Comparison of ENCODE assay signal across 8 mouse cellular contexts in the genomic region with DNA sequence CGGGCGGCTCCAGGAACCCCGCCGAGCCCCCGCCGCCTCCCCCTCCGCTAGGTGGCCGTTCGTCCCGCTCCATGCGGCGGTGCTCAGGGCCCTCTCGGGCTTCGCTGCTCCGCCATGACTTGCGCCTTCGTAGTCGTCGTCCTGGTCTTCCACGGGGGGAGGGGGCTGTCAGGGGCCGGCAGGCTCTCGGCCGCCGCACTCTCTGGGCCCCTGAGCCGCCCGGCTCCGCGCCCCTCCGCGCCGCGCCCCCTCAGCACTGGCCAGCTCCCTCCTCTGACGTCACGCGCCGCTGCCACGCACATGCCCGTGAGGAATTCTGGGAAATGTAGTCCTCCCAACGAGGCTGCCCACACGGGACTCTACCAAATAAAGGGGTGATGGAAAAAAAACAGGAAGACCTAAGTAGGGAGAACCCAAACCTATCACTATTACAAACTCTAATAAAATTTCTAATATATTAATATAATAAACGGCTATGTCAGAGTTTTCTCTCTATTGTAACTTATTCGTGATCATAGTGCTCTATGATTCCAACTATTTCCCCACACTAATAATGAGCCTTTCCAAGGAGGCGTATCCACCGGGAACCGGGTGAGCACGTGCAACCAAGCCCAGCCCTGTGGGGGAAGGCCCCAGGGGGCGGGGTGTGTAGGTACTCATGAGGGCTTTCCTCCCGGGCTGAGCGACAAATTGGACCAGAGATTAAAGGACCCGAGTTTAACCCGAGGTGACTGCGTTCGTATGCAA. TPM values are rescaled to one million over a fixed set of nuclear protein-coding genes. Genes with fewer than 3 reads are reported as not detected.
DNase-seq lines count a peak whose midpoint lies in the region; ATAC-seq lines count a peak whose summit lies in the region.

No protein-coding gene starts in this region.

- peak; percentile 96 for DNase-seq in CD4-positive, CD25-positive, alpha-beta regulatory T cell, adult 2 months (ENCODE audit: low read depth, low spot score)
- DNase-seq in fat pad, adult 2 months (ENCODE audit: extremely low read depth, low read depth, low spot score), result peak; percentile 74
- DNase-seq in kidney, postnatal 14 days, result peak; percentile 96
- DNase-seq in liver, embryonic 13.5 days, result peak; percentile 89
- peak; percentile 92 for DNase-seq in neural tube, embryonic 10.5 days (ENCODE audit: extremely low spot score, low spot score)

- ATAC-seq in heart, embryonic 14.5 days (ENCODE audit: insufficient number of reproducible peaks, insufficient read depth, low FRiP score, low read depth), result peak; percentile 94
- ATAC-seq in liver, embryonic 13.5 days (ENCODE audit: low read depth), result peak; percentile 93
- peak; percentile 95 for ATAC-seq in stomach, embryonic 16.5 days (ENCODE audit: insufficient read depth, low FRiP score)

- peak overlapping the region; percentile 76 for H3K9ac ChIP-seq in heart, embryonic 14.5 days (ENCODE audit: low read length)
- peak overlapping the region; percentile 75 for H3K9ac ChIP-seq in liver, embryonic 13.5 days
- peak overlapping the region; percentile 78 for H3K9ac ChIP-seq in stomach, embryonic 16.5 days (ENCODE audit: low read length)

- H3K4me2 ChIP-seq in heart, embryonic 14.5 days (ENCODE audit: low read length), result peak overlapping the region; percentile 96
- H3K4me2 ChIP-seq in liver, embryonic 13.5 days, result peak overlapping the region; percentile 98
- peak overlapping the region; percentile 91 for H3K4me2 ChIP-seq in stomach, embryonic 16.5 days (ENCODE audit: low read depth, low read length)

- no peaks in the 10 kb centered on the region for H3K9me3 ChIP-seq in heart, embryonic 14.5 days (ENCODE audit: control insufficient read depth, low read length)
- H3K9me3 ChIP-seq in liver, embryonic 13.5 days (replicated peaks), result no peaks in the 10 kb centered on the region
- H3K9me3 ChIP-seq in stomach, embryonic 16.5 days (replicated peaks; ENCODE audit: control insufficient read depth, low read length), result no peaks in the 10 kb centered on the region

- no peaks in the 10 kb centered on the region for H3K36me3 ChIP-seq in heart, embryonic 14.5 days (ENCODE audit: control insufficient read depth, insufficient read depth, low read length)
- no peaks in the 10 kb centered on the region for H3K36me3 ChIP-seq in liver, embryonic 13.5 days
- no peaks in the 10 kb centered on the region for H3K36me3 ChIP-seq in stomach, embryonic 16.5 days (ENCODE audit: control insufficient read depth, insufficient read depth, low read length)

- H3K4me3 ChIP-seq in brown adipose tissue, adult 24 weeks (ENCODE audit: insufficient read depth, low read depth, low read length), result peak overlapping the region; percentile 96
- peak overlapping the region; percentile 60 to 81 for H3K4me3 ChIP-seq in heart, embryonic 14.5 days (ENCODE audit: control insufficient read depth in 1 of 2, insufficient read depth in 1 of 2, low read depth in 1 of 2, low read length in 2 of 2)
- peak overlapping the region; percentile 84 for H3K4me3 ChIP-seq in liver, embryonic 13.5 days (replicated peaks)
- peak overlapping the region; percentile 86 for H3K4me3 ChIP-seq in stomach, embryonic 16.5 days (replicated peaks; ENCODE audit: low read length)

- no peaks in the 10 kb centered on the region for H3K4me1 ChIP-seq in brown adipose tissue, adult 24 weeks (ENCODE audit: control insufficient read depth, insufficient read depth, insufficient read length, low read length)
- H3K4me1 ChIP-seq in heart, embryonic 14.5 days (ENCODE audit: control insufficient read depth in 2 of 2, insufficient read depth in 2 of 2, low read length in 2 of 2), result peaks cover 4 to 7% of the 10 kb centered on the region in 2 experiments; a peak in 2 of 4 replicates
- peaks cover 23% of the 10 kb centered on the region for H3K4me1 ChIP-seq in liver, embryonic 13.5 days (replicated peaks)
- H3K4me1 ChIP-seq in stomach, embryonic 16.5 days (ENCODE audit: control insufficient read depth, insufficient read depth, low read length), result peaks cover 3% of the 10 kb centered on the region

- H3K27me3 ChIP-seq in heart, embryonic 14.5 days (ENCODE audit: control insufficient read depth, insufficient read depth, low read length), result no peaks in the 10 kb centered on the region
- peaks cover 48% of the 10 kb centered on the region for H3K27me3 ChIP-seq in liver, embryonic 13.5 days
- no peaks in the 10 kb centered on the region for H3K27me3 ChIP-seq in stomach, embryonic 16.5 days (ENCODE audit: control insufficient read depth, insufficient read depth, low read length)

- H3K27ac ChIP-seq in brown adipose tissue, adult 24 weeks (replicated peaks; ENCODE audit: low read depth, low read length), result no peak overlapping the region
- H3K27ac ChIP-seq in heart, embryonic 14.5 days (replicated peaks in 1 of 2; ENCODE audit: control insufficient read depth in 1 of 2, insufficient read depth in 1 of 2, low read depth in 2 of 2, low read length in 2 of 2), result peak overlapping the region; percentile 24 to 37; a peak in 2 of 4 replicates
- no peak overlapping the region; the same call in 1 of the 2 replicates for H3K27ac ChIP-seq in liver, embryonic 13.5 days
- peak overlapping the region; percentile 75 for H3K27ac ChIP-seq in stomach, embryonic 16.5 days (ENCODE audit: low read length)

- WGBS in heart, embryonic 14.5 days, result under 1% methylated on average over 48 of the region's 53 CpGs
- WGBS in liver, embryonic 13.5 days (ENCODE audit: insufficient replicate concordance), result under 1% methylated on average over 49 of the region's 53 CpGs
- WGBS in stomach, embryonic 16.5 days, result under 1% methylated on average over 50 of the region's 53 CpGs

RNA-seq across cellular contexts. Expression of gene Nr6a1, which starts 1.2 kb away (rescaled TPM):
- 0.88 and 1.7 TPM in 2 replicates for polyA plus RNA-seq in brown adipose tissue, adult 24 weeks (2012; ENCODE audit: insufficient read depth, insufficient read length, missing spikeins)
- polyA plus RNA-seq in heart, embryonic 14.5 days (2014; fragmentation: Nextera tagmentation; extraction: Ambion mirVana), result 0.47 and 0.78 TPM in 2 replicates
- polyA plus RNA-seq in liver, embryonic 13.5 days (2015; fragmentation: Nextera tagmentation; extraction: Ambion mirVana), result 0.83 and 1.4 TPM in 2 replicates
- polyA plus RNA-seq in stomach, embryonic 16.5 days (2015; fragmentation: Nextera tagmentation; extraction: Ambion mirVana), result 1.5 and 1.8 TPM in 2 replicates

RNA-seq across cellular contexts. Expression of gene Olfml2a, which starts 5.5 kb away (rescaled TPM):
- polyA plus RNA-seq in brown adipose tissue, adult 24 weeks (2012; ENCODE audit: insufficient read depth, insufficient read length, missing spikeins), result 1.1 and 4.9 TPM in 2 replicates
- polyA plus RNA-seq in heart, embryonic 14.5 days (2014; fragmentation: Nextera tagmentation; extraction: Ambion mirVana), result 5.4 and 6.0 TPM in 2 replicates
- polyA plus RNA-seq in liver, embryonic 13.5 days (2015; fragmentation: Nextera tagmentation; extraction: Ambion mirVana), result 0.08 and 0.12 TPM in 2 replicates
- polyA plus RNA-seq in stomach, embryonic 16.5 days (2015; fragmentation: Nextera tagmentation; extraction: Ambion mirVana), result 4.5 and 5.0 TPM in 2 replicates

Comparison
In these comparisons a context has a peak if more than half of its experiments do, and no peak if none do; other contexts are left out.
1. H3K27ac ChIP-seq: peak in heart, embryonic 14.5 days (2 of 2) and stomach, embryonic 16.5 days (single experiment); none in brown adipose tissue, adult 24 weeks (single experiment) and liver, embryonic 13.5 days (single experiment).
2. Peak in every context shown above with its lines, with median percentiles within 50 percentile points of each other: DNase-seq, H3K4me3 ChIP-seq, ATAC-seq, H3K4me2 ChIP-seq and H3K9ac ChIP-seq.